Mouse (Mus musculus) layer of hippocampus, postnatal 36 days (tissue): ENCODE measurements around the gene Rhobtb3. TPM values are rescaled to one million over a fixed set of nuclear protein-coding genes. Genes with fewer than 3 reads are reported as not detected.
"Not testable (repeated sequence)": the region's sequence is repeated elsewhere in the genome, so short reads cannot be mapped to it uniquely, and the experiment has no call there.

Source experiments
- DNase-seq, 2 experiments: peaks; one replicate each; pipeline ENCODE4 v3.0.0; 2022
- total RNA-seq, 2 experiments: library from RNA; stranded (reverse); gene quantifications; 2 replicates each; pipeline ENCODE4 v1.2.3; 2021

The Rhobtb3 gene
- total RNA-seq, 2 experiments from 2014 or later = 16.7 to 17.7 TPM

DNA sequence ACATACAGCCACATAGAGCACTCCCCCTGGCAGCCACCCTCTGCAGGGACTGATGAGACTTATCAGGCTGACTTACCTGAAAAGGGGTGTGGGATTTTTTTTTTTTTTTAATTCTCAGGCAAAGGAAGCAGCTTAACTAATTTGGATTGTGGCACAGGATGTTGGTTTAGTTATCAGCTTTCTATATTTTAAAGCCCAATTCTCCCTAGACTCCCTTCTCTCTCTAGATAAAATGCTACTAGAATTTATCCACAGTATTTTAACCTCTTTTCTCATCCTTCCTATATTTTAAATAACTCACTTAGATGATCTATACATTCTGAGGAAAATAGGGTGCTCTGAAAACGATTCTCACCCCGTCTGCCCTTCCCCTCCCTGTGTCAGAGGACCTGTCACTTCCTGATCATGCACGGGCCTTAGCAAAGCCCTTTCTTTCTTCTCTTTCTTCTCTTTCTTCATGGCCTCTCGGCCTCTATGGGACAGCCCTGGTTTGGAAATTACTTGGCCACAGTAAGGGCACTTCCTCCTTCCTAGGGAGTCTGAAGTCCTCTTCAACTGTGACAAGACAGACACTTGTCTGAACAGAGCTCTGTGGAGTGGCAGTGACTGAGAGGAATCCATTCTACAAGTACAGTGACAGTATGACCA is 98.1 kb downstream of the Rhobtb3 start:
- no peak for DNase-seq

DNA sequence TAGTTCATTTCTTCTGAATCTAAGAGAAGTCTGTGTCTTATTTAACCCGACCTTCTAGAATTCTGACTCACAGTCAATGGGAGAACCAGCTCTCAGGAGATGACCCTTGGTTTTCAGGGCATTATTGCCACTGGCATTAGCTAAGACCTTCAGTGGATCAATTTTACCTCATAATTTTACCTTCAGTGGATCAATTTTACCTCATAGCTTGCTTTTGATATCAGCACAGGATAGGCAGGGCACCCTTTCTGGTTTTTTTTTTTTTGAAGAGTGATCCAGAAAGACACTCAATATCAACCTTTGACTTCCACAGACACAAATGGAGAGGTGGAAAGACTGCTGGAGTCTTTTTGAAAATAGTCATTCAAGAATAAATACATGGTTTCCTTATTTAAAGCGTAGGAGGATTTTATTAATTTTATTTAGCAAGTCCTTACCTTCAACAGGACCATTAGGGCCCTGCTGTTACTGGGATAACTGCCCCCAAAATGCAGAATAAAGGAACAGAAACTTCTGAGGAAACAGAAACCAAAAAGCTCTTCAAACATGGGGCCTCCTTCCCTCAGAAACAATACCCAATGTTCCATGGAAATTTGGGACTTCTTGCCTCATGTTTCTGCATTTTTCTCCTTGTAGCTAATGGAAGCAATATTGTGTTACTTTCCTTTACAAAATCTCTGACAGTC is 98.7 kb downstream of the Rhobtb3 start:
- no peak for DNase-seq

DNA sequence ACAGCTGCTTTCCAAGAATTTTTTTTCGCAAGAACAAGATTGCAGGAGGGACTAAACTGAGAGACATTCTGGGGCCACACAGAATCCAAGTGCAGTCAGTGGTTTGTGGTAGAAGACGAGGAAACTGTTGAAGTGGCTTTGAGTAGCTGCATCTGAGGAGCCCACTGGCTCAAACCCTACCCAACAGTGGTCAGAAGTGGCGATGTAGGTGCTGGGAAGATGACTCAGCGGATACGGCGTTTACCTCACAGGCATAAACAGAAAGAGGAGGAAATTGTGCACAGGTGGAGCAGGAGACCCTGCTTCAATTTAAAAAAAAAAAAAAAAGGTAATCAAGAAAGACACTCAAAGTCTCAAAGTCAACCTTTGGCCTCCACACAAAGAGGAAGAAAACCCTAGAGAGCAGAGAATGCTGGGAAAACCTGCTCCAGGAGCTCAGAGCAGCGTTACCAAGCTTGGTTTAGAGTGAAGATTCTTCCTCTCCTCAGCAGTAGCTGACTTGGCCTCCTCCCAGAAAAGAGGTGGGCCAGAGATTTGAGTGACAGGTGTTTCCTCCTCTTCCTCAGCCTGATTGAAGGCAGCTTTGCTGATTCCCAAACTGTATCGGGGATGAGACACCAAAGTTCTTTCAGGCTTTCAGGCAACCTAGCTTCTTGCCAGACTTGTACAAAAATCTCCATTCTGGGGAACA is 99.6 kb downstream of the Rhobtb3 start:
- DNase-seq = no peak

DNA sequence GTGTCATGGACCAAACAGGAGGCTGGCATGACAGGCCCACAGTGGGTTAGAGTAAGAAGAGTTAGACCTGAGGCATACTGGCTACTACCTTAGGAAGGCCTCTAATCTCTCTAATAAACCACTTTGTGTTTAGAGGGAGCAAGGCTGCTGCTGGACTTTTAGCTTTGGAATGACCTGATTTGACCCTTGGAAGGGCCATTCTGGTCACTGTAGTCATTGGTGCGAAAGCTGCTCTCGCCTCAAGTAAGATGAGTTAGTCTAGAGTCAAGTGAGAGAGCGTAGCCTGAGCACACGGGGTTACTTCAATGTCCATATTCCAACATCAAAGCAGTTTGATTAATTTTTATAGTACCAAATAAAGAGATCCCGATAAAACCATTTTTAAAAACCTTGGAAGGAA is 100.4 kb downstream of the Rhobtb3 start:
- no peak for DNase-seq

DNA sequence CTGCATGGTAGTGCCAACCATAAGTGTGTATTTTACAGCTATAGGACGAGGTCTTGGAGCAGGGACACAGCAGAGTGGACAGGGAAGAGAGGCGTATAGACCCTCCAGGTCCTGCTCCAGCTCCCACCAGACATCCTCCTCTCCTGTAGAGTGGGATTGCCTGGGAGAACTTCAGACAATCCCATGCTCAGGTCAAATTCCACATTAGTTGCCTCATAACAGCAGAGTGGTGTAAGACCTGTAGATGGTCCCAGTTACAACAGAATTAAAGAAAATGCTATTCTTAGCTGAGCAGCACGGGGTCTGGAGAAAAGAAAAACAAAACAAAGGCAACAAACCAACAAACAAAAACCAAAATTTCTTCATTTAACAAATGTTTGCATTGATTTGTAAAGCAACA is 101.8 kb downstream of the Rhobtb3 start:
- no peak for DNase-seq

DNA sequence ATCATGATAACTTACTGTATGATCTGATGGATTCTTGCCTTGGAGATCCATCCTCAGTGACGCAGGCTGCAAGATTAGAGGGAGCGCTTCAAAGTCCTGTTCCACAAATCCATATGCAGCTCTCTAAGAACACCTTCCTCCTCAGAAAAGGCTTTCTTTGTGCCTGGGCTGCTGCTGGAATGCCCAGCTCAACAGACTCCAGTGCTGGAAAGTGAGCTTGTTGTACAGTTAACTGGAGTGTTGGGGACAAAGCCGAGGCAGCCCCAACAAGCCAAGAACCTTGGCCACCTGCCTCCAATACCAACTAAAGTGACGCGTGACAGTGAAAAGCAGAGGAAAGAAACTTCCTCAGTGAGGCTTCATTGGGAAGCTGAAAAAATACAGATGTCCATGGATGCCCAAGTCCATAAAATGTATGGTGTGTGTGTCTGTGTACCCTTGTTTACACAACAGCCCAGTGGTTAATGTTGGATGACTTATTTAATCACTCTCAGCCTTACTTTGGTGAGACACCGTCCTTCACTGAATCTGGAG is 102.9 kb downstream of the Rhobtb3 start:
- DNase-seq = peak; percentile 8 to 9

DNA sequence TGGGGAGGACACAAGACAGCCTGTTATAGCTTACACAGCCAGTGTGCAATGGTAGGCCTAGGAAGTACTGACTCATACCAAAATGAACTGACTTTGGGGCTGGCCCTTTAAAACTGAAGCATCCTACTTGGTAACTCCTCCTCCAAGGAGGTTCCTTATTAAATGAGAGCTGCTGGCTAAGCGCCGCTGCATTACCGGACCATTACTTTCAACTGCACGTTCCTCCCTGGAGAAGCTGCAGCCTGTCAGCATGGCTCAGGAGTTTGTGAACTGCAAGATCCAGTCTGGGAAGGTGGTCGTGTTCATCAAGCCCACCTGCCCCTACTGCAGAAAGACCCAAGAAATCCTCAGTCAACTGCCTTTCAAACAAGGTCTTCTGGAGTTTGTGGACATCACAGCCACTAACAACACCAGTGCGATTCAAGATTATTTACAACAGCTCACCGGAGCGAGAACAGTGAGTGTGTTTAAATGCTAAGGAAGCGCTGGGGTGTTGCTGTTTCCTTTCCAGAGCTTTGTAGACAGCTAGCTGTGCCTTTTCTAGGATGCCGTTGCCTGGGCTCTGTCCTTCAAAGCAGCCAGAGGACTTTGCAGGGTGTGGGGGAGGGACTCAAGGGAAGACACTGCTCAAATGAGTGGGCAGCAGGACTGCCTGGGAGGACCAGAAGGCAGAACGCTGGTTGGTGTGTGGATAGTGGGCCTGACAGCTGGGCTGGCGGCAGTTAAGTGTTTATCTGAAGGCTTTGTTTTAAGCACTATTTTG is 103.8 kb downstream of the Rhobtb3 start, which contains the start of gene Glrx:
Gene Glrx, plus strand, starts transcription at position 150 of the 763 bp plus-strand sequence.
- DNase-seq = peak; percentile 68 to 76

DNA sequence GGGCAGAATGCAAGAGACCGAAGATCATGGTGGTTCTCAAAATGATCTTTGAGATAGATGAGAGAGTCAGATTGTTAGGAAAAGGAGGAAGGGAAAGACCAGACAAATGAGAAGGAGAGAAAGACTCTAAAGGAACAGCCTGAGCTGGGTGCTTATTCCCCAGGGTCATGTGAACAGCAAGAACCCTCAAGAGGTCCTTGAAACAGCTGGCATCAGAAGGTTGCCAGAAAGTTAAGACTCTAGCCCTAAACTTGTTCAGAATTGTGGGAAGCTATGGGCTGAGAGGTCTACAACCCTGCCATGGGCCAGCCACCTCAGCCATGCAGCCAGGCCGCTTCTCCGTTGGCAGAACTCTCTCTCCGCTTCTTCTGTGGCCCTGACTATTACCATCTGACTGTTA is 105.2 kb downstream of the Rhobtb3 start:
- DNase-seq = no peak

DNA sequence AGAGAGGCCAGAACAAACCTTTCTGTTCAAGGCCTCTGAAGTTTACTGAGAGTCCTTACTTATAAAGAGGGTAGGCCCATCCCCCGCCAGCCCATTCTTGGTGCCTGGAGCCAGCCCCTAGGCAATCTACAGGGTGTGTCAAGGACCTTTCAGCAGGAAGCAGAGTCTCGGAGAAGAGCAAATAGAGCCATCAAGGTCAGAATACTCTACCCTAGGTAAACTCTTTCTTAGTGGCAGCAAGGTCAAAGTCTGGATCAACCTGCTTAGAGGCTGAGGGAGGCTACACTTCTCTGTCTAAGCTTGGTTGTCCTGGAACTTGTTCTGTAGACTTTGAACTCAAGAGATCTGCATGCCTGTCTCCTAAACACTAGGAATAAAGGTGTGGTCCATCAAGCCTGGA is 108.3 kb downstream of the Rhobtb3 start:
- no peak for DNase-seq

DNA sequence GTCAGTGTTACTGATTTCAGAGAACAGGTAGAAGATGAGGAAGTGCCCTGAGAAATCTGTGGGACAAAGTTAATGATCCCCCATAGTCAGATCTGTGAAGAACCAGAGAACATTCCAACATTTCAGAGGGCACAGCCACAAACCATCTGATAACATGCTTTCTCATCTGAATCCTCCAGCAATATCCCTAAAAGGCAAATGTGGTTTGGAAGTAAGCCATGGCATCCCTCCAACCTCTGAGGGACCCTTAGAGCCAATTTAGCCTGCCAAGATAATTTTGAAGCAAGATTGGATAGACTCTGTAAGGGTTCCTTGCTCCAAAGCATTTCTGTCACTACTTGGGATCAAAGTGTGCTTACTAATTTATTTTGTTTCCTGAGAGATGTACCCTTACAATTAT is 110.2 kb downstream of the Rhobtb3 start:
- no peak for DNase-seq

DNA sequence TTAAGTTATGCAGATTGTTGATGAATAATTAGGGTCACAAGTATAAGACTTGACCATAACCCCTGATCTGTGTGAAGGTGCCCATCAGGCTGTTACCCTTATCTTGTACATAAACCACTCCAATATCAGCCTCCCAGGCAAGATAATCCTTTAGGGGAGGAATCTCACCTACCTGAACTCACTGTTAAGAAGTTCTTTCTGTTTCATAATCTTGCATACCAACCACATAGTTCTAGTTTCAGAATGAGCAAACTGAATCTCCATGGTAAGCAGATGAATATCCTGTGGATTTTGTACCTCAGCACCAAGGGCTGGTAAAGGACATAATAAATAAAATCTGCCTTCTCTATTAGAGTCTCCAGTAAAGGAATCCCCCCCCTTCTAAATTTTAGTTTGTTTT is 111.0 kb downstream of the Rhobtb3 start:
- DNase-seq = no peak

DNA sequence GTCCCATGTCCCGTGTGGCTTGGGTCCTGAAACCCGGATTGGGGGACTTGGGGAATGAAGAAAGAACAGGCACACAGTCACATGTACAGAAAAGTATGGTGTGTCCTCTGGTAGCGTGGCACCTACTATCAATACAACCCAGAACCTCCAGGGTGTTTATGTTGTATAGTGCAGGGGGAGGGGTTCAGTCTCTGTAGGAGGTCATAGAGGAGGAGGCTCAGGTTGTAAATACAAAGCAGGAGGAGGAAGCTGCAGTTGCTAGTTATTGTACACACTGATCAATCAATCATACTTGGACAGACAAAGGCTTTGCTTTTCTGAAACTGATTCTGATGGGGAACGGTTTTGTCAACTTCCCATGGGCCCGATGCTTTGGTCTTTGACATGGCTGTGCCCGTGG is 112.0 kb downstream of the Rhobtb3 start:
- no peak for DNase-seq

DNA sequence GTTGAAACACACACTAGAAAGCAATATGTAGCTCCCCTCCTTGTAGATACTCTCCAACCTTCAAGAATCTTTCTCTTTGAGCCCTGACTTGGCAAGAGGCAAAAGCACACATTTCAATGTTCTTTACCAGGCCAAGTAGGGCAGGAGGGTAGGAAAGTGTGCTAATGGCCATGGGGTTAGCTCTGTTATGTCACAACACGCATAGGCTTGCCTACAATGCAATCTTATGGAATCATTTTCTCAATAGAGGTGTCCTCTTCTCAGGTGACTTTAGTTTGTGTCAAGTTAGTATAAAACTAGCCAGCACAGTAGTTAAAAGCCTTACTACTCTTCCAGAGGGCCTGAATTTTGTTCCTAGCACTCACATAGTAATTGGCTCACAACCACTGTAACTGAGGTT is 113.0 kb downstream of the Rhobtb3 start:
- DNase-seq = no peak

DNA sequence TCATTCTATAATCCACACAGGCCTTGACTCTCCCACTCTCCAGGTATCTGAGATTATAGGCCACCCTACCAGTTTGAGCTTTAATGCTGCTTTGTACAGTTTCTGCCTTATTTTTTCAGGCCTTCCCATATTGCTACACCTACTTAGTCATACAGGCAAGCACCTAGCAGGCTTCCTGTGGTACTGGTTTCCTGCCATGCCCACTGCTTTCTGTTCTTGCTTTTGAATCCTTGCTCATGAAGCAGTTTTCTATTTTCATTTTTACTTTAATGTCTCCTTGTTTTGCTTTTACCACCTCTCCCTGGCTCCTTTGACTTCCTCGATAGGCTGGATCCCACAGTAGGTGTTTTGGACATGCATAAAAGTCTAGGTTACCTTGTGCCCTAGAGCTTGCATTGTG is 118.3 kb downstream of the Rhobtb3 start:
- no peak for DNase-seq

DNA sequence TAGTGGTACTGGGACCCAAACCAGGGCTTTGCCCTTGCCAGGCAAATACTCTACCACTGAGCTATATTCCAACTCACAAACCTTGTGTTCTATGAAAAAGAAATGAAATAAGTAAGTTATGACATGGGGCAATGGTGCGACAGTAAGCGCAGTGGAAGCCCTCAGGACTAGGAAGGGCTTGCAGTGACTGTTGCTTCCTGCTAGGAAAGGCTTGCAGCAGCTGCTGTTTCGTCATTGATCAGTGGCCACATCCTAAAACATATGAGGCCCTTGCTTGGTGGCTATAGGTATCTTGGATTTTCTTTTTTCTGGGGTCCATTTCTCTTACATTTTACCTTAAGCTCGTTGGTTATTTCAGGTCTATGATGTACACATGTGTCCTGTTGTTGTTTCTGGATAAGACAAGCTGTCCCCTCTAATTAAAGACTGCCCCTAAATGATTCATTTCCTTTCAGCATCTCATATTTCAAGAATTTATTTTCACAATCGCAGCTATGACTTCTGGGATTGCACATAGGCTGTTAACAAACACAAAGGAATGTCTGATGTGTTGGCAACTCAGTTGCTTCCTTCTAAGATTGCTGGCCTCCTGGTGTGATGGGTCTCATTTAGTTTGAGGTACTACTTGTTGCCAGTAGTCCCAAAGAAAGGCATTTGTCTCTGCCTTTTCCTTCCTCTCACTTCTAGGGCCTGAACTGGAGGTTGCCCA is 119.0 kb downstream of the Rhobtb3 start:
- no peak for DNase-seq

DNA sequence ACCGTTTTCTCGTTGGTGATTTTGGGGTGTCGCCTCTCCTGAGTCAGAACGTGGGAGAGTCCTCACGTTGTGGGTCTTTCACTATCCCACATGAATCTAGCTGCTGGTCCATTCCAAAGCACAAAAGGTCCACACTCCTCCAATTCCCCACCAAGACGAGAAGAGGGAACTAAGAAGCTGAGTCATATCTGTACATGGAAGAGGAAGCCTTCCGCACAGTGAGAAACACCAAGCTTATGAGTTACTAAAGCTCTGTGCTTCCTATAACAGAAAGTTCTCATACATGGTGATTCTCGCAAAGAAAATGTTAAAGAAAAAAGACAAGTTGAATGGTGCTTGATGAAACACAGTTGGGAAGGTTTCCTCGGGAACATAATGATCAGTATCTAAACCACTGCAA is 120.5 kb downstream of the Rhobtb3 start:
- no peak for DNase-seq

DNA sequence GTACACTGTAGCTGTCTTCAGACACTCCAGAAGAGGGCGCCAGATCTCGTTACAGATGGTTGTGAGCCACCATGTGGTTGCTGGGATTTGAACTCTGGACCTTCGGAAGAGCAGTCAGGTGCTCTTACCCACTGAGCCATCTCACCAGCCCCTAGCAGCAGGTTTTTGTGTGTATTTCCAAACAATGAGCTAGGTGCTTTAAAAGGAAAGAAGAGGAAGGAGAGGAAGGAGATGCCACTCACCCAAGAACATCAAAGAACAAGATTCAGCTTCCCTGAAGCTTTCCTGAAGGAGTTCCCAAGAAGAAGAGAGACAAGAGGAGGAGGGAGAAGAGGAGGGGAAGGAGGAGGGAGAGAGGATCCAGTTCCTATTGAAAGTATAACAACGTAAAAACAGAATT is 121.4 kb downstream of the Rhobtb3 start:
- not testable (repeated sequence) for DNase-seq

DNA sequence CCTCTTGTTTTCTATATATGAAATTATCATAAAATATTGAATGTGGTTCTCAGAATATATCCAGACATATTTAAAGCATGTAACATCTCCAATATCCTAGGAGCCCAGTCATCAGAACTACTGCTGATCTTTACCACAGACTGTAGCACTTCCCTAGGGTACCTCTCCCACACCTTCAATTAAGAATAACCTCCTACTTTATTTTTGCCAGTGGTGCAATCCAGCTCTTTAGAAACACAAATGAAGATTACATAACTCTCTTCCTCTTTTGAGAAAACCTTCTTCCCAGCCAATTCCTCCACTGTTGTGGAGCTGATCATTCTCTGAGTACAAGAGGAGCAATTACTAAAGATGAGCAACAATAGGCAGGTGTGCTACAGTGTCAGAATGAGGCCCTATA is 123.8 kb downstream of the Rhobtb3 start:
- no peak for DNase-seq
